Mouse (Mus musculus): ENCODE results near the gene Gp1ba.

The Gp1ba gene

GRCm38 (mm10) chr11:70652029-70652883 is 13.3 kb downstream of the Gp1ba start:
- in situ Hi-C loops (cut with MseI, MboI): no loop called here

GRCm38 (mm10) chr11:70652884-70653344 is 14.0 kb downstream of the Gp1ba start:
- in situ Hi-C loops (cut with MseI, MboI): no loop called here

GRCm38 (mm10) chr11:70653345-70654197 is 14.6 kb downstream of the Gp1ba start:
- in situ Hi-C loops (cut with MseI, MboI): no loop called here

- in situ Hi-C loops (cut with MseI, MboI): no loop called here
These were observed 15.4 kb downstream of the Gp1ba start, which contains the start of gene Pfn1 for GRCm38 (mm10) chr11:70654198-70654922. Gene Pfn1, minus strand, starts transcription at chr11:70654644.

GRCm38 (mm10) chr11:70654923-70655570 is 16.1 kb downstream of the Gp1ba start:
- in situ Hi-C loops (cut with MseI, MboI): no loop called here

GRCm38 (mm10) chr11:70655571-70656455 is 16.9 kb downstream of the Gp1ba start:
- in situ Hi-C loops (cut with MseI, MboI): no loop called here

GRCm38 (mm10) chr11:70656456-70656927 is 17.6 kb downstream of the Gp1ba start:
- in situ Hi-C loops (cut with MseI, MboI): no loop called here

GRCm38 (mm10) chr11:70656964-70657363 is 18.0 kb downstream of the Gp1ba start, which contains the start of gene Eno3:
Gene Eno3, plus strand, starts transcription at chr11:70657202.
- in situ Hi-C loops (cut with MseI, MboI): no loop called here

- in situ Hi-C loops (cut with MseI, MboI): no loop called here
These were observed 18.7 kb downstream of the Gp1ba start for GRCm38 (mm10) chr11:70657573-70657972.

- in situ Hi-C loops (cut with MseI, MboI): no loop called here
These were observed 19.1 kb downstream of the Gp1ba start for GRCm38 (mm10) chr11:70657991-70658390.

- in situ Hi-C loops (cut with MseI, MboI): no loop called here
These were observed 19.6 kb downstream of the Gp1ba start for GRCm38 (mm10) chr11:70658521-70658920.

GRCm38 (mm10) chr11:70658942-70659341 is 20.0 kb downstream of the Gp1ba start:
- in situ Hi-C loops (cut with MseI, MboI): no loop called here

- in situ Hi-C loops (cut with MseI, MboI): no loop called here
These were observed 21.6 kb downstream of the Gp1ba start for GRCm38 (mm10) chr11:70660571-70660970.

- in situ Hi-C loops (cut with MseI, MboI): no loop called here
These were observed 24.2 kb downstream of the Gp1ba start for GRCm38 (mm10) chr11:70663101-70663500.

GRCm38 (mm10) chr11:70663957-70664356 is 25.0 kb downstream of the Gp1ba start:
- in situ Hi-C loops (cut with MseI, MboI): no loop called here

- in situ Hi-C loops (cut with MseI, MboI): no loop called here
These were observed 25.8 kb downstream of the Gp1ba start for GRCm38 (mm10) chr11:70664741-70665140.

- in situ Hi-C loops (cut with MseI, MboI): no loop called here
These were observed 27.8 kb downstream of the Gp1ba start for GRCm38 (mm10) chr11:70666687-70667086.

- in situ Hi-C loops (cut with MseI, MboI): no loop called here
These were observed 28.6 kb downstream of the Gp1ba start for GRCm38 (mm10) chr11:70667271-70668150.

GRCm38 (mm10) chr11:70668335-70668770 is 29.4 kb downstream of the Gp1ba start:
- in situ Hi-C loops (cut with MseI, MboI): no loop called here

All from mouse trophoblast stem cell (cell line).